Mouse (Mus musculus) ovary, postnatal 14 days (tissue): ENCODE results near the gene Pim3.

ENCODE experiments used
- DNase-seq: peaks from one replicate; pipeline ENCODE4 v3.0.0; 2022; ENCODE audit warnings: low spot score

Pim3 gene

DNA sequence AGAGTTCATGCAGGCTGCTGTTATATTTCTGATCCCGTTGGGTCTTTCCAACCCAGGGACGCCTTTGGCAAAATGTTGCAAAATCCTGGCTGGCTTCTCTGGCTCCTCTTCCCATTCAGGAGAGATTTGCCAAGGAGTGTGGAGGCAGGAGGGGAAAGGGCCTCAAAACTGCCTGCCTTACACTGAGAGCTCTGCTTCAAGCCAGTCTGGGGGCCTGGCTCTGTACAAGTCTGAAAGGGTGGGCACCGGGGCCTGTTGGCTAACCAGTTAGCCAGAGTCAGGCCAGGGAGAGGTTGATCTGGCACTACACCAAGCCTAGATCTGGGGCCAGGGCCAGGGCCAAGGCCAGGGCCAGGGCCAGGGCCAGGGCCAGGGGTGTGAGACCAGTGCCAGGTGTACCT lies 3.8 kb upstream of the Pim3 start:
- no peak for DNase-seq

DNA sequence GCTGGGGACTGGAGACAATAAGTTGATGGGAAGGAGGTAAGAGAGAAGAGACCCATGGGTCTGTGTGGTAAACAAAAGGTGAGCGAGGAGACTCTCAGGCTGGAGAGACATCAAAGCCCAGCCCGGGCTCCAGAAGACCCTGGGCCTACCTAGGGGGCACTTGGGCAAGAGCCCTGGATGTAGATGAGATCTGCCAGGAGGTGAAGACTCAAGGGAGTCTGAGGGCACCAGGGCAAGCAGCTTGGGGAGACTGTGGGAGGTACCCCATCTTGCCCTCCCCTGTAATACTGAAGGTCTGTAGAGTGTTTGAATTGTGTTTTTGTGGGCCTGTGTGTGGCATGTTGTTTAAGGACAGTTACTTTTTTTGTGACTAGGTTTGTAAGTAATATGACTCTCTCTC lies 3.3 kb upstream of the Pim3 start:
- no peak for DNase-seq

DNA sequence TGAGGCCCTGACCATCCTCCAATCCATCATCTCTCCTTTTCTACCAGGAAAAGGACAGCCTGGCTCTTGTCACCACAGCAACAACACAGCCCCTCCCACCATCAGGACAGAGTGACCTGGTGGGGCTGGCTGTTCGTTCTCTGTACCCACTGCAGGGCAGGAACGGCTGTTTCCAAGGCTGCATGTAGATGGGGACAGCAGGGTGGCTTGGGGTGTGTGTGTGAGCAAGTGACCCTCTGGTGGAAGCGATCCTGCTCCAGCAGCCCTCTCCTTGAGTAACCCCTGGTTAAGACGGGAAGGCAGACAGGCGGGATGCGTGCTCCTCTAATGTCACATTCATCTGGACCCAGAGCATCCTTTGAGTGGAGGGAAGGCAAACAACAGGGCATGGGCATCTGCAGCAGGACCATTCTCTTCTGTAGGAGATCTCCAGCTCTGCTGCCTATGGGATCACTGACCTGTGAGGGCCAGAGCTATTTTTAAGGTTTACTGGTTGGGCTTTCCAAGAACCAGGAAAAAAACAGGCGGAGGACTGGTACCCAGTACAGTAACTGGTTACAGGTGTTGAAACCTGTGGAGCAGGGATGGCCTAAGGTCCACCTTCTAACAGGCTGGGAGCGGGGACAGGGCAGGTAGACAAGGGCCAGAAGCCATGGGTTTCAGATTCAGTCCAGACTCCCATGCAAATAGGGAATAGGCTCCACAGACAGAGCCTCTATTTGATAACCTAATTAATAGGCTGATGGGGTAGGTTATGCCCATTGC lies 2.6 kb upstream of the Pim3 start:
- no peak for DNase-seq

DNA sequence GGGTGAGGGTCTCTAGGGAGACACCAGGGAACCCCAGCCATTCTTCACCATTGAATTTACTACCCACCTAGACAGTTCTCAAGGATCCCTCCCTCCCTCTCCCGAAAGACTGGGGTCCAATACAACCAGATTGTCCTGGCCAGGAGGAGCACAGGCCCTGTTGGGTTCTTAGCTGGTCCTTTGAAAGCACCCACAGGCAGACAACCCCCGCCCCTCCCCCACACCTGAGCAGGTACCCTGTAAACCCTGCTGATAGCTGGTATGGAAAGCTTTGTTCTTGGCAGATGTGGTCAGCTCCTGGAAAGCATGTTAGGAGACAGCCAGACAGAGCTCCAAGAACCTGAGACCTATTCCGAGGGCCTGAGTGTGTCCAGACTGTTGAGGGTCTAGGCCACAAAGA lies 1.2 kb upstream of the Pim3 start:
- no peak for DNase-seq

DNA sequence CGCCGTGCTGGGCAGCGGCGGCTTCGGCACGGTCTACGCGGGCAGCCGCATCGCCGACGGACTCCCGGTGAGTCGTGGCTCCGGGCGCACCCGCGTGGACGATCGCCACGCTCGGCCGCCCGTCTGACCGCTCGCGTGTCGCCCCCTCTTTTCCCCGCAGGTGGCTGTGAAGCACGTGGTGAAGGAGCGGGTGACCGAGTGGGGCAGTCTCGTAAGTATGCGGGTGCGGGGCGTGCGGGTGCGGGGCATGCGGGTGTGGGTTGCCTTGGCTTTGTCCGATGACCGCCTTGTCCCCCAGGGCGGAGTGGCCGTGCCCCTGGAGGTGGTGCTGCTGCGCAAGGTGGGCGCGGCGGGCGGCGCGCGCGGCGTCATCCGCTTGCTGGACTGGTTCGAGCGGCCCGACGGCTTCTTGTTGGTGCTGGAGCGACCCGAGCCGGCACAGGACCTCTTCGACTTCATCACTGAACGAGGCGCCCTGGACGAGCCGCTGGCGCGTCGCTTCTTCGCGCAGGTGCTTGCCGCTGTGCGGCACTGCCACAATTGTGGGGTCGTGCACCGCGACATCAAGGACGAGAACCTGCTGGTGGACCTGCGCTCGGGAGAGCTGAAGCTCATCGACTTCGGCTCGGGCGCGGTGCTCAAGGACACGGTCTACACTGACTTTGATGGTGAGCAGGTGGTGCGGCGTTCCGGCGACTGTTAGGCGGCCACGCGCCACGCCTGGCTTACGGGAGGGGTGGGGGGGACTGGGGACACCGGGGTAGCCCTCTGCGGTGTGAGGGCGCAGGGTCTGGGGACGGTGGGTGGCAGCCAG lies 1.1 kb downstream of the Pim3 start:
- no peak for DNase-seq

DNA sequence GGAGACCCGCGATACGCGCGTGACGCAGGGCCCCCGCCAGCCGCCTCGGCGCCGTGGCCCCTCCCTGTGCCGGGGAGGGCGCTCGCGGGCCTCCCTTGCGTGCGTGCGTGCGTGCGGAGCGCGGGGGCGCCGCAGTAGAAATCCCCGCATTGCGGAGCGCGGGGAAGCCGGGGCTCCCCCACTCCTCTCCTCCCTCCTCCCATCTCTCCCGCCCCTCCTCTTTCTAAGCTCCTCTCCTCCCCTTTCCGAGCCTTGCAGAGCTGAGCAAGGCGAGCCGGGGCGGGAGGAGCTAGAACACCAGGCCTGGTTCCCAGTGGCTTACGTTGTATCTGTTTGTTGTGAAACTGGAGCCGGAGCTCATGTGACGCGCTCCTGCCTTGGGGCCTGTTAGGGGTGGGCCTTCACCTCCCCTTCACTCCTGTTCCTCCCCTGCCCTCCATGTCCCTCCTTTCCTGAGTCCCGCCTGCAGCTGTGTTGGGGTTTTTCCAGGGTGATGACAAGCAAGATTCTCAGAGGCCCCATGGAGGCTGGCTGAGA lies 1.8 kb downstream of the Pim3 start:
- DNase-seq: peak; percentile 77

DNA sequence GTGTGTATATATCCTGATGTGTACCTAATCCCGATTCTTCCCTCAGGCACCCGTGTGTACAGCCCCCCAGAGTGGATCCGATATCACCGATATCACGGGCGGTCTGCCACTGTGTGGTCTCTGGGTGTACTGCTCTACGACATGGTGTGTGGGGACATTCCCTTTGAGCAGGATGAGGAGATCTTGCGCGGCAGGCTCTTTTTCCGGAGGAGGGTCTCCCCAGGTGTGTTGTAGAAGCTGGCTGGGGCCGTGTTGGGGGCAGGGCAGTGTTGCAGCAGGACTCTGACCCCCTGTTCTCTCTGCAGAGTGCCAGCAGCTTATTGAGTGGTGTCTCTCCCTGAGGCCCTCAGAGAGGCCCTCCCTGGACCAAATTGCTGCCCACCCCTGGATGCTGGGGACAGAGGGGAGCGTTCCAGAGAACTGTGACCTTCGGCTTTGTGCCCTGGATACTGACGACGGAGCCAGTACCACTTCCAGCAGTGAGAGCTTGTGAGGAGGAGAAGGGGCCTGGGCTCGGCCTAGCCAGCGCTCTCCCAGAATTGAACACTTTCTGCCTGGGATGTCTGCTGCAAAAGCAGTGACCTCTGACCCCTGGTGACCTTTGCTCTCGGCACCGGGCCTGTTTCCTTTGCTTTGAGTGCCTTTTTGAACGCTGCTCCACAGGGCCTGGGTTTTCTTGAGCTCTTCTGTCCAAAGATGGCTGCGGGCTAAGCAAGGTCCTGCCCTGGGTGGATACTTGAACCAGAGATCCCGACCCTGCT lies 2.5 kb downstream of the Pim3 start:
- no peak for DNase-seq

DNA sequence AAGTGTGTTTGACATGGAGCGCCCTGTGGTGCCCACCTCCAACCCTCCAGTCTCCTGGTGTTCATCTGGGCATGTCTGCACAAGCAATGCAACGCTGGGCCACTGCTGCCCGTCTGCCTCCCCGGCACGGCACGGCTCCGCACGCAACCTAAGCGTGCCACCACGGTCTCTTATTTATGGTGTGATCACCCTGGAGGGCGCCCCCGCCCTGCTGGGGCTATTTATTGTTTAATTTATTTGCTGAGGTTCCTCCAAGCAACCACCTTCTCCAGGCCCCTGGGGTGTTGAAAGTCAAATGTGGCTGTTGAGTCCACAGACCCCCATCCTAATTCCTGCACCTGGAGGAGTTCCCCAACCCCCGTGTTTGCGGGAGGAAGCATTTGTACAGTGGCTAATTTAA lies 3.1 kb downstream of the Pim3 start:
- DNase-seq: no peak

DNA sequence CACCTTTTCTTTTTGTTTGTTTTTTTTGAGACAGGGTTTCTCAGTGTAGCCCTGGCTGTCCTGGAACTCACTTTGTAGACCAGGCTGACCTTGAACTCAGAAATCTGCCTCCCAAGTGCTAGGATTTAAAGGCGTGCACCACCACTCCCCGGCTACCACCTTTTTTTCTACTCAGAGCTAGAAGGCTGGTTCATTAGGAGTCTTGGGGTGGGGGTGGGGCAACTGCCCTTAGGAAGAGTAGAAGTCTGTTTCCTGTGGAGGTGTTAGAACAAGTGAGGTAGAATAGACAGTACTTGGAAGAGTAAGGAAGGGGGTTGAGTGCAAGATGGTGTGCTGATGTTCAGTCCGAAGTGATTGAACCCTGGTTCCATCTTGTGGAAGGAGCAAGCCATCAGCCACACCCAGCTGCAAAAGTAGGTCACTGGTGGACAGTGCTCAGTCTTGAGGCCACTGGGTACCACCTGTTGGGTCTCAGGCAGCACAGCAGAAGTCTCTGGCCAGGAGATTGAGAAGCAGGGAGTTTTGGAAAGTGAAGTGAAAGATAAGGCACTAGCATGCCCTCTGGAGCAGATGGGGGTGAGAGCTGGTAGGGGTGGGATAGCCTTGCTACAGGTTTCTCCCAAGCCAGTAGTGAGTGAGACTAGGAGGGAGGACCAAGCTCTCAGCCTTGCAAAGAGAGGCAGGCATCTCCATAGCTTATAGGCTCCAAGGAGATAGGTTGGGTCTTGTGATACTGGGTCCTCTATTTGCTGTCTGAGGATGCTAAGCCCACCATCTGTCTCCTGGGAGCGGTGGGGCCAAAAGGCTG lies 4.1 kb downstream of the Pim3 start:
- DNase-seq: no peak

DNA sequence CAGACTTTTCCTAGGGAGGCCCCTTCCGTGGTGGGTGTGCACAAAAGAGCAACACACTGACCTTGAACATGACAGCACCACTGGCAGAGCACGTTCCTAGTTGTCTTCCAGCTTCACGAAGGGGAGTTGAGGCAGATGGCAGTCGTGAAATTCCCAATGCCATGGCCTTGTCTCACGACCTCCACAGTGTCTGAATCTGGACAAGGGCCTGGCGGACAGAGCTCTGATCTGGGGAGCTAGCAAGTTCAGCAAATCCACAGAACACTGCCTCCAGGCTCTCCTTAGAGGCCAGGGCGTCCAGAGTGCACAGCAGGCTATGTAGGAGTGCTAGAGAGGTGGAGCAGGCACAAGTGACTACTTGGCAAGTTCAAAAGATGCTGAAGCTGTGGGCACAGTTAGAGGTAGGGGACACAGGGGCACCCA lies 5.0 kb downstream of the Pim3 start:
- no peak for DNase-seq

DNA sequence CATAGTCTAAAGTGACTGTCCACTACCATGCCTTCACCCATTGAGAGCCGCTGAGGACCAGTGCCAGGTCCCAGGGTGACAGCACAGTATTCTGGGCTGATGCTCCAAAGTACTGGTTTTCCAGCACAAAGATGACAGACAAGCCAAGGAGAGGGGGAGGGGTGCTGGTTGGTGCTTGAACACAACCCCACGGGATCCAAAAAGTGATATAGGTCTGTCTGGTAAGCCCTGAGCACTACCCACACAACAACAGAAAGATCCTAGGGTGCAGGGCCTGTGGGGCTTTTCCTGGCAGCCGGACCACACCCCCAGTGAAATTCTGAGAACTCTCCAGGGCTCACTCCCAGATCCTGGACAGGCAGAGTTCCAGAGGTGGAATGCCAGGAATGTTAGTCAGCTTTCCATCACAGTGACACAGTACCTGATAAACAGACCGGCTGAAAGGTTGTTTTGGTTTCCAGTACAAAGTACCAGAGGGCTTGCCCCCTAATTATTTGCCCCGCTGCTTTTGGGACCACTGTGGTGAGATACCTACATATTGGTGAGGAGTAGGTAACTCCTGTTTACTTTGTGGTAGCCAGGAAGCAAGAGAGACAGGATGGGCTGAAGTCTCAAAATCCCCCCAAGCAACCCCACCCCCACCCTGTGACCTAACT lies 5.5 kb downstream of the Pim3 start:
- no peak for DNase-seq

DNA sequence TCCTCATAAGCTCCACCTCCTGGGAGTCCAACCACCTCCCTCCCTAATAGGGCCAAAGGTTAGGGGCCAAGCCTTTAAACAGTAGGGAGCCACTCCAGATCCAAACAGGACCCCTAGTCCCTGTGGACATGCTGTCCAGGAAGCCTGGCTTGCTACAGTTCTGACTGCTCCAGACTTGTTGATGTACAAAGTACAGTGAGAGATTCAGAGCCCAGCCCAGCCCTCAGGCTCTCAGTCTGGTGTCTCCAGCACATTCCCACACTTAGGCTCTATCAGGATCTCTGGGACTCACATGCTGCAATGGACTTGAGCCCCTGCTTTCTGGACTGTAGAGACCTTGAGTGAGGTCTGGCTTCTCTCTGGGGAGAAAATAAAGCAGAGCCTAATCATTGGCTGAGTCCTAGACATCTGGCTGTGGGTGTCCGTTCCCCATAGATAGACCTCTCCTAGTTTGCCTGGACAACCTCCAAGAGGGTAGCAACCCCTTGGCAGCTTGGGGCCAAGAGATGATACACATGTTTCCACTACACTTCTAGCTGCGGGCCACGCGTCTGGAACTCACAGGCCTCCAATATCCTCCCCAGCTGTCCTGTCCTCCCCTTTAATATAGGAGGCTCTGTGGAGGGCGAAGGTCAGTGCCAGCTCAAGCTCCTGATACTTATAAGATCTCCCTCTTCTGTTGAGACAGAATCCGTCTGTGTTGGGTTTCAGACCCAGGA lies 6.2 kb downstream of the Pim3 start:
- DNase-seq: no peak

DNA sequence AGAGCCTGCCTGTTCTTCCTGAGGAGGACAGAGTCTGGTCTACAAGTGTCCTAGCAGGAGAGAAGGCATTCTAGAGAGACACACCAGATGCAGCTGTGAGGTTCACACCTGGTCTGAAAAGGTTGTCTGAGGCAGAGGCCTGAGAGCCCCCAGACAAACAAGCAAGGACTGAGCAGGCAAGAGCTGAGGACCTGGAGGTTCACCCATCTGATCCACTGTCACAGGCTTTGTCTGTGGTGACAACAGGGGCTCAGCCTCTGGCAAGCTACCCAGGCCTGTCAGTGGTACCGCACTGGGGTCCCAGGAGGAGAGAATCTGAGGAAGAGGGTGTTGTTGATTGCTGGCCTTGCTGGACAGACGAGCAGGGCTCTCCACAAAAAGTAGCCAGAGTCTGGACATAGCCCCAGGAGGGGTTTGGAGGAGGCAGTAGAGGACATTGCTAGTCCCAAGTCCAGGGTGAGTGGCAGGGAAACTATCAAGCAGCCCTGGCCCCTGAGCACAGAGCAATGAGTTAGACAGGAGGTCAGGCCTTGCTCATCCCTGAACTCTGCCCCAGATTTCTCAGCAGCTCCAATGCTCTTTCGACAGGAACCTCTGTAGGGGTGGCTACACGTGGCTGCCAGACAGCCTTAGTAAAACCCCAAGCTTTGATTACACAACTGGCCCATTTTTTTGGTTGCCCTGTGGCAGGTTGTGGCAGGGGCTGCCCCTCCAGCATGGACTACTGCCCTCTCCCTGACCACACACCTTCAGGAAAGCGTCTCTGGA lies 8.6 kb downstream of the Pim3 start:
- no peak for DNase-seq

DNA sequence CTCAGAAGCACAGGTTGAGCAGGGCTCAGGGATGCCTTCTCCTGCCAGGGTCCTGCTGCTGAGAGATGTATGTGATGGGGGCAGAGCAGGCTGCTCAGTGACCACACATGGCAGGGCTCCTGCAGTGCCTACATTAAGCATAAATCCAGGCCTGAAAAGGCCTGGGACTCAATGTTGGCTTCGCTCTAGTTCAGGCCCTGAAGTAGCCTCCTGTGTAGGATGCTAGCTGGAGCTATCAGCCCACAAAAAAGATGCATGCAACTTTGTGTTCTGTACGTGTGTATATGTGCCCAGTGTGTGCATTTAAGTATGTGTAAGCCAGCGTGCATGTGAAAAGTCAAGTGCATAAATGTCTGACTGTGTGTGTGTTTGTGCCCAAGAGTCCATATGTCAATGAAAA lies 12.1 kb downstream of the Pim3 start:
- DNase-seq: no peak

DNA sequence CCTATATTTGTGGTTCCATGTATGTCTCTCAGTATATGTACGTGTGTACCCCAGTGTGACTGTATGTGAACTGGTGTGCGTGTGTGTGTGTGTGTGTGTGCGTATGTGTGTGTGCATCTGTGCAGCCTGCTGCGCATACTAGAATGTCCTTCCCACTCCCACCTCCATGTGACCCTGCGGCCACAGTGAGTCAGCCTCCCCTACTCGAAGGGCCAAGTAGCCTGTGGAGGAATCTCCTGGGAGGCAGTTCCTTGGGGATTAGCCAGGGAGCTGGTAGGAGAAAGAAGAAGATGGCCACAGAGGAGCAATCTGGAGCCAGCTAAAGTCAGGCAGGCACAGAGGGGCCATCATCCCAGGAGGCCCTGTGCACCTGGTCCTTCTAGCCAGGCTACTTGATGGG lies 12.5 kb downstream of the Pim3 start:
- DNase-seq: no peak

DNA sequence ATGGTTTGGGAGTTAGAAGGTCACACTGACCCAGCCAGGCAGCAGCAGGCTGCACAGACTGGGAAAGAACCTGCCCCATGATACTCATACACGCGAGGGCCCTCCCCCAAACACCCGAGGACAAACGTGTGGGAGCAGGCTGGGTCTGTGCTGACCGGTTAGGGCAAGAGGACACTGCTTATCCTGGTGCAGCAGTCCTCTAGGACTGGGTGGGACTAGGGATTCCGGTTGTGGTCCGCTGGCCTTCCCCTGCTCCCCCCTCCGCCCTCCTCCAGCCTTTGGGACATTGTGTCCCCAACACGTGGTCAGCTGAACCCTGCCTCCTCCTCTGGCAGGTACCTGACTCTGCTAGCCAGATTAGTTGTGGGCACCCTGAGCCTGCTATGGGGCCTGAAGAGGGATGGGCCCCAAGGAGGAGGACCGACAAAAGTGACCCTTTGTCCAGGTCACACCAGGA lies 13.7 kb downstream of the Pim3 start:
- DNase-seq: no peak

DNA sequence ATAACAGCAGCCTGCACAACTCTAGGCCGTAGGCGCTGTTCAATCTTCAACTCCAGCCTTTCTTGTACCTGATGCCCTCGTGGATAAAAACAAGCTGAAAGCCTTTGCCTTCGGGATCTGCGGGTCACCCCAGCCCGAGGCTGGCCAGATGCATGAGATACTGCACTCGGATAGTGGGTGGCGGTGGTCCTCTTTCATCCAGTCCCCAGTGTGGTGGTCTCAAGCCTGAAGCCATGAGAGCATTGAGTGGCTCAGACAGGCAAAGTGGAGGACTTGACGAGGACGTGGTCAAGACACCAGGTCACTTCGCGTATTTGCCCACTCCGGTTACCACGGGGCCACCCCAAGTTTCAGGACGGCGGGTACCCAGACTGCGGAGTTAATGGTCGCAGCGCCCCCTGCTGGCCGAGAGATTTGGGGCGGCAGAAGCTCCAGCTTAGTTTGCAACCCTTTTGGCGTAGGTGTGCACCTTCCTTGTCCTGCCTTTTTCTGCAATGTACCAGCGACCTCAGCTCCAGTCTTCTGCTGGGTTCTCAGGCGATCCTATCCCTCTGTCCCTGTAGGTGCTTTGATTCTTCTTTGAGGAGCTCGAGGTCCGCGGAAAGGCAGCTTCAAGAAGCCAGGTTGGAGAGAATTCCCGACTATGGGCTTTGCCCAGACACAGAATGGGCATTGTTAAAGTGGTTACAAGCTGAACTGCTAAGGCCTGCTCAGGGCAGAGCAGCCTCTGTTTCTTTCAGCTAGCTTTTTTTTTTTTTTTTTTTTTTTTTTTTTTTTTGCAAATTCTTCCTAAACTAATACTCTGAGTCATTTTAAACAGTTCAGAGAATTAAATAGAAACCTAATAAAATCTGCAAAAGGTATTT lies 14.4 kb downstream of the Pim3 start:
- peak; percentile 83 for DNase-seq

DNA sequence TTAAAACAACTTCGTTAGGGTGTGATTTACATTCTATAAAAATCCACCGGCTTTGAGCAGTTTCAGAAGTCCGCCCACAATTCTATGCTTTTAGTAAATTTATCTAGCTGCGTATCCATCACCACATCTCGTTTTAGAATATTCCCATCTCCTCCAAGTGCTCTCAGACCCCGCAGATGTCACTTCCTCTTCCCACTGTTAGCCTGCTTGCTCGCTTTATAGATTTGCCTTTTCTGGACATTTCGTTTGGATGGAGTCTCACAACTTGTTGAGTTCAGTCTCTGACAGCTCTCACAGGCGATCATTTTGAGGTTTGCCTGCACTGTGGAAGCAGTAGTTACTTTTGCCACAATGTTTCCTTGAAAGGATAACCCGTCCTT lies 15.0 kb downstream of the Pim3 start:
- no peak for DNase-seq
